Mouse (Mus musculus): ENCODE measurements at regions not wholly inside any gene's neighbourhood (a gene's known extent, or its start where the extent isn't known, plus 50 kb on each side); places are given as distances from the start of the nearest gene placed in this dataset.

- peaks cover 0 to 7% of the 10 kb centered on the region in 2 experiments; a peak in 1 of 4 replicates for H3K4me1 ChIP-seq (ENCODE audit: control insufficient read depth in 1 of 2, insufficient read depth in 2 of 2, low read length in 2 of 2)
- no peak overlapping the region for H3K4me3 ChIP-seq (ENCODE audit: control insufficient read depth in 1 of 2, insufficient read depth in 1 of 2, low read depth in 2 of 2, low read length in 2 of 2)
- no peaks in the 10 kb centered on the region for H3K9me3 ChIP-seq (replicated peaks; ENCODE audit: insufficient read depth, low read length)
- no peaks in the 10 kb centered on the region for H3K27me3 ChIP-seq (ENCODE audit: control insufficient read depth in 1 of 2, insufficient read depth in 2 of 2, low read length in 2 of 2)
- no peak overlapping the region for H3K9ac ChIP-seq (ENCODE audit: control insufficient read depth, low read depth, low read length, poor library complexity, severe bottlenecking)
- TF ChIP-seq E2F4 (IDR thresholded peaks at IDR 0.05; ENCODE audit: borderline replicate concordance, low read depth, low read length) (no peak), SMC3 (IDR thresholded peaks at IDR 0.05; ENCODE audit: low read depth, low read length) (peak; percentile 48; the same call in 1 of the 2 replicates), RAD21 (IDR thresholded peaks at IDR 0.05; ENCODE audit: low read depth, low read length) (peak; percentile 19), CTCF (IDR thresholded peaks at IDR 0.05 in 2 of 3, conservative IDR thresholded peaks at IDR 0.05 in 1 of 3; ENCODE audit: control insufficient read depth in 1 of 3, insufficient read depth in 1 of 3, low read depth in 2 of 3, low read length in 3 of 3, poor library complexity in 1 of 3, severe bottlenecking in 1 of 3) (peak; percentile 15 to 32 (median 27); a peak in 4 of 6 replicates), ZC3H11A (IDR thresholded peaks at IDR 0.05; ENCODE audit: low read depth, low read length) (peak; percentile 41; the same call in 1 of the 2 replicates), CHD1 (IDR thresholded peaks at IDR 0.05; ENCODE audit: low read depth, low read length) (no peak)
- peaks cover 0 to 5% of the 10 kb centered on the region in 2 experiments; a peak in 2 of 4 replicates for H3K36me3 ChIP-seq (ENCODE audit: control insufficient read depth in 1 of 2, insufficient read depth in 2 of 2, low read length in 2 of 2)
- no peaks in the 10 kb centered on the region for H3K79me2 ChIP-seq (ENCODE audit: control insufficient read depth, insufficient read depth, low read length, poor library complexity)
- H3K27ac ChIP-seq (ENCODE audit: control insufficient read depth, low read depth, low read length), result no peak overlapping the region
- no peak for DNase-seq (ENCODE audit: low read depth, low spot score)
Observed at GRCm38 (mm10) chr13:97587088-97587487, 173.3 kb downstream of the Gm10260 start.

- TF ChIP-seq TCF12 (IDR thresholded peaks at IDR 0.05; ENCODE audit: low read depth, low read length), result no peak
- no peak for TF ChIP-seq POLR2A (IDR thresholded peaks at IDR 0.05; ENCODE audit: control insufficient read depth in 1 of 2, insufficient read depth in 1 of 2, low read depth in 1 of 2, low read length in 2 of 2, poor library complexity in 1 of 2)
- TF ChIP-seq EP300 (IDR thresholded peaks at IDR 0.05; ENCODE audit: low read depth in 1 of 2, low read length in 2 of 2), result no peak
- no peak for TF ChIP-seq KAT2A (conservative IDR thresholded peaks at IDR 0.05; ENCODE audit: low read depth, low read length)
- TF ChIP-seq POLR2AphosphoS2 (IDR thresholded peaks at IDR 0.05; ENCODE audit: low read length), result no peak
- no peak for TF ChIP-seq RCOR1 (IDR thresholded peaks at IDR 0.05; ENCODE audit: low read depth, low read length)
- no peak for TF ChIP-seq BHLHE40 (IDR thresholded peaks at IDR 0.05; ENCODE audit: borderline replicate concordance, low read depth, low read length)
- TF ChIP-seq USF2 (IDR thresholded peaks at IDR 0.05; ENCODE audit: borderline replicate concordance in 1 of 2, insufficient read depth in 1 of 2, low read depth in 1 of 2, low read length in 2 of 2), result no peak
- TF ChIP-seq CTCF (IDR thresholded peaks at IDR 0.05 in 2 of 3, conservative IDR thresholded peaks at IDR 0.05 in 1 of 3; ENCODE audit: control insufficient read depth in 1 of 3, insufficient read depth in 1 of 3, low read depth in 2 of 3, low read length in 3 of 3, poor library complexity in 1 of 3, severe bottlenecking in 1 of 3), result no peak
- no peak for TF ChIP-seq ELF1 (IDR thresholded peaks at IDR 0.05; ENCODE audit: low read depth, low read length)
- TF ChIP-seq SIN3A (IDR thresholded peaks at IDR 0.05; ENCODE audit: low read length), result no peak
- Histone ChIP-seq H3K9ac (ENCODE audit: control insufficient read depth, low read depth, low read length, poor library complexity, severe bottlenecking) (no peak overlapping the region), H3K36me3 (ENCODE audit: control insufficient read depth in 1 of 2, insufficient read depth in 2 of 2, low read length in 2 of 2) (peaks cover 0 to 5% of the 10 kb centered on the region in 2 experiments; a peak in 2 of 4 replicates), H3K27ac (ENCODE audit: control insufficient read depth, low read depth, low read length) (no peak overlapping the region), H3K4me1 (ENCODE audit: control insufficient read depth in 1 of 2, insufficient read depth in 2 of 2, low read length in 2 of 2) (peaks cover 0 to 12% of the 10 kb centered on the region in 2 experiments; a peak in 2 of 4 replicates), H3K27me3 (ENCODE audit: control insufficient read depth in 1 of 2, insufficient read depth in 2 of 2, low read length in 2 of 2) (no peaks in the 10 kb centered on the region), H3K9me3 (replicated peaks; ENCODE audit: insufficient read depth, low read length) (no peaks in the 10 kb centered on the region), H3K79me2 (ENCODE audit: control insufficient read depth, insufficient read depth, low read length, poor library complexity) (no peaks in the 10 kb centered on the region), H3K4me3 (ENCODE audit: control insufficient read depth in 1 of 2, insufficient read depth in 1 of 2, low read depth in 2 of 2, low read length in 2 of 2) (no peak overlapping the region)
- DNase-seq (ENCODE audit: low read depth, low spot score), result no peak
Observed at GRCm38 (mm10) chr13:97584045-97584444, 176.4 kb downstream of the Gm10260 start.

Data from MEL (cell line).